Mouse (Mus musculus) thymus, postnatal 36 days (tissue): ENCODE data around the gene Osbpl3.

Source experiments
- DNase-seq, 2 experiments: peaks; one replicate each; pipeline ENCODE4 v3.0.0; 2022; ENCODE audit warnings: mixed read lengths in 2 of 2

The Osbpl3 gene

GRCm38 (mm10) chr6:50399427-50400195 lies 56.4 kb downstream of the Osbpl3 start:
- no peak for DNase-seq

GRCm38 (mm10) chr6:50398324-50398723 lies 57.7 kb downstream of the Osbpl3 start:
- no peak for DNase-seq

GRCm38 (mm10) chr6:50397116-50397515 lies 58.9 kb downstream of the Osbpl3 start:
- no peak for DNase-seq

- no peak for DNase-seq
These were observed 60.2 kb downstream of the Osbpl3 start for GRCm38 (mm10) chr6:50395641-50396312.

GRCm38 (mm10) chr6:50394432-50394831 lies 61.6 kb downstream of the Osbpl3 start:
- no peak for DNase-seq

- DNase-seq: no peak
These were observed 62.0 kb downstream of the Osbpl3 start for GRCm38 (mm10) chr6:50393960-50394359.

- DNase-seq: no peak
These were observed 64.0 kb downstream of the Osbpl3 start for GRCm38 (mm10) chr6:50391951-50392350.

GRCm38 (mm10) chr6:50390313-50390712 lies 65.7 kb downstream of the Osbpl3 start:
- DNase-seq: no peak

GRCm38 (mm10) chr6:50387629-50388028 lies 68.4 kb downstream of the Osbpl3 start:
- peak; percentile 21 to 44 for DNase-seq

GRCm38 (mm10) chr6:50386497-50386896 lies 69.5 kb downstream of the Osbpl3 start:
- no peak for DNase-seq

- DNase-seq: no peak
These were observed 70.5 kb downstream of the Osbpl3 start for GRCm38 (mm10) chr6:50385451-50386013.

- no peak for DNase-seq
These were observed 73.3 kb downstream of the Osbpl3 start for GRCm38 (mm10) chr6:50382711-50383110.

- no peak for DNase-seq
These were observed 73.8 kb downstream of the Osbpl3 start for GRCm38 (mm10) chr6:50382196-50382595.

- peak; percentile 58 to 74 for DNase-seq
These were observed 74.4 kb downstream of the Osbpl3 start for GRCm38 (mm10) chr6:50381504-50382091.

GRCm38 (mm10) chr6:50379740-50380139 lies 76.3 kb downstream of the Osbpl3 start:
- no peak for DNase-seq

GRCm38 (mm10) chr6:50379136-50379535 lies 76.9 kb downstream of the Osbpl3 start:
- DNase-seq: no peak

- DNase-seq: peak; percentile 56 to 63
These were observed 78.0 kb downstream of the Osbpl3 start for GRCm38 (mm10) chr6:50377742-50378720.

GRCm38 (mm10) chr6:50376684-50377083 lies 79.3 kb downstream of the Osbpl3 start:
- no peak for DNase-seq

- DNase-seq: no peak
These were observed 83.2 kb downstream of the Osbpl3 start for GRCm38 (mm10) chr6:50372516-50373424.

GRCm38 (mm10) chr6:50371501-50372086 lies 84.4 kb downstream of the Osbpl3 start:
- DNase-seq: peak in 1 of 2 experiments; percentile 18
